Mouse (Mus musculus) intestine, postnatal 0 days (tissue): ENCODE measurements around the gene Trir. TPM values are rescaled to one million over a fixed set of nuclear protein-coding genes. Genes with fewer than 3 reads are reported as not detected.

Experiments
- ATAC-seq: fragments of 200-750 bp; cut with Nextera tagmentation; 2 replicates; pipeline ENCODE4 v1.8.0; 2017; ENCODE audit warnings: mild to moderate bottlenecking, moderate TSS enrichment, moderate library complexity
- H3K27ac ChIP-seq: fragments of 300-500 bp; sonication (generic); 2 replicates; pipeline ENCODE4 v1.5.1; 2014; ENCODE audit warnings: mild to moderate bottlenecking, low read depth, low read length, moderate library complexity
- H3K27me3 ChIP-seq: fragments of 300-500 bp; sonication (generic); replicated peaks from 2 replicates; pipeline ENCODE4 v1.6.1; 2014; ENCODE audit warnings: low read length, mixed read lengths; ENCODE audit not compliant: control insufficient read depth, insufficient read depth
- H3K36me3 ChIP-seq: fragments of 300-500 bp; sonication (generic); 2 replicates; pipeline ENCODE4 v1.6.1; 2014; ENCODE audit warnings: mild to moderate bottlenecking, moderate library complexity; ENCODE audit not compliant: control insufficient read depth, insufficient read depth
- H3K4me1 ChIP-seq: fragments of 300-500 bp; sonication (generic); replicated peaks from 2 replicates; pipeline ENCODE4 v1.6.1; 2014; ENCODE audit warnings: antibody characterized with exemption, low read length, mixed read lengths; ENCODE audit not compliant: control insufficient read depth, insufficient read depth
- H3K4me2 ChIP-seq: fragments of 300-500 bp; sonication (generic); replicated peaks from 2 replicates; pipeline ENCODE4 v1.6.1; 2014; ENCODE audit warnings: low read depth, mild to moderate bottlenecking, moderate library complexity
- H3K4me3 ChIP-seq: fragments of 300-500 bp; sonication (generic); 2 replicates; pipeline ENCODE4 v1.5.1; 2014; ENCODE audit warnings: low read depth, low read length
- H3K9ac ChIP-seq: fragments of 300-500 bp; sonication (generic); 2 replicates; pipeline ENCODE4 v1.6.1; 2014; ENCODE audit warnings: mild to moderate bottlenecking, low read depth, low read length
- H3K9me3 ChIP-seq: fragments of 300-500 bp; sonication (generic); 2 replicates; pipeline ENCODE4 v1.6.1; 2016; ENCODE audit warnings: mixed run types; ENCODE audit not compliant: control insufficient read depth
- CTCF ChIP-seq: sonication (generic); IDR thresholded peaks from 2 replicates; pipeline ENCODE4 v1.5.1; 2016; ENCODE audit warnings: low read depth, mild to moderate bottlenecking, control low read depth, antibody characterized with exemption, moderate library complexity
- WGBS: fragments of 180-500 bp; shearing (Covaris S2); extraction: QIAGEN DNeasy Blood & Tissue Kit; methylation state at CpG from one replicate; pipeline ENCODE4 v1.1.7; 2014; 5-methylcytosine and 5-hydroxymethylcytosine counted together
- polyA plus RNA-seq: library from polyadenylated mRNA; unstranded; fragments of >200 nt; fragmentation: Nextera tagmentation; extraction: Ambion mirVana; gene quantifications from 2 replicates; pipeline ENCODE4 v1.2.1, GENCODE M21; 2015

Trir gene
- 121 and 122 TPM in 2 replicates for polyA plus RNA-seq

DNA sequence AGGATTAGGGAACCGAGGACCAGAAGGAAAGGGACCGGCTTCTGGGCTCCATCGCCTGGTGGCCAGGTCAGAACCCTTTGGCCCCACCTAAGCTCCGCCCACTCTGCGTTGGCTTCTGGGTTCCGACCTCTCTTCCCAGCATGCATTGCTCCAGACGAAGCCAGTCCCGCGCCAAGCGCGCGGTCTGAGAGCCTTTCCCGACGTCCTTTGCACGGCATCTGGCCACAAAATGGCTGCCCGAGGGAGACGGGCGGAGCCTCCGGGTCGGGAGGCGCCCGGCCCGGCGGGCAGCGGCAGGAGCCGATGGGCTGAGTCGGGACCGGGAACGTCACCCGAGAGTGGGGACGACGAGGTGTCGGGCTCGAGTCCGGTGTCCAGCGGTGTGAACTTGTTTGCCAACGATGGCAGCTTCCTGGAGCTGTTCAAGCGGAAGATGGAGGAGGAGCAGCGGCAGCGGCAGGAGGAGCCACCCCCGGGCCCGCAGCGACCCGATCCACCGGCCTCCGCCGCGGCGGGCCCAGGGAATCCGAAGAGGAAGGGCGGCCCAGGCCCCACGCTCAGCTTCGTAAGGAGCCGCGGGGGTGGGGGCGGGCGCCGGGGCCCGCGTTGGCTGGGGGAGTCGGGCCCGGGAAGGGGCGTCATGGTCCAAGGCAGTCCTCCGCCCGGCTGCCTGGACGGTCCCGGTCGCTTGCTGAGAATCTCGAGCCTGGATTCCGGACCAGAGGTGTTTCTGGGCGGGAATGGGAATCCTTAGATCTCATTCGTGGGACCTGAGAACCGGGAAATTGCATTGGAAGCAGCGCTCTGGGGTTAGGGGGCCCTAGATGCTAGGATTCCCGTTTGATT lies at the start of gene Trir:
TSS of gene Trir (plus strand) at position 154 of the 846 bp plus-strand sequence.
- Histone ChIP-seq H3K4me3 (peak within 1 kb of the TSS; percentile 99), H3K4me2 (peak within 1 kb of the TSS; percentile 91), H3K9ac (peak within 1 kb of the TSS; percentile 96), H3K9me3 (no peaks in the 10 kb centered on the region), H3K36me3 (peaks cover 35% of the 10 kb centered on the region), H3K27me3 (no peaks in the 10 kb centered on the region), H3K4me1 (0 out of 2 replicates have a peak, but pooled peaks cover 5% of the 10 kb centered on the region), H3K27ac (peak within 1 kb of the TSS; percentile 93)
- WGBS = under 1% methylated on average over 72 of the region's 75 CpGs
- TF ChIP-seq CTCF = no peak
- peak; percentile 78 for ATAC-seq

GRCm38 (mm10) chr8:84977435-84978247 lies 49.0 kb upstream of the Trir start:
- peak; percentile 19; the same call in 1 of the 2 replicates for TF ChIP-seq CTCF
- Histone ChIP-seq H3K9me3 (no peaks in the 10 kb centered on the region), H3K27ac (peak overlapping the region; percentile 97), H3K27me3 (no peaks in the 10 kb centered on the region), H3K4me1 (peaks cover 30% of the 10 kb centered on the region), H3K4me3 (peak overlapping the region; percentile 80), H3K4me2 (peak overlapping the region; percentile 96), H3K36me3 (peaks cover 6% of the 10 kb centered on the region), H3K9ac (peak overlapping the region; percentile 87)
- ATAC-seq = no peak
- WGBS = under 1% methylated on average over 70 of the region's 70 CpGs

- under 1% methylated on average over 63 of the region's 63 CpGs for WGBS
- H3K4me2 ChIP-seq = peak within 1 kb of the TSS; percentile 96
- H3K9me3 ChIP-seq = no peaks in the 10 kb centered on the region
- H3K9ac ChIP-seq = peak within 1 kb of the TSS; percentile 87
- no peak for TF ChIP-seq CTCF
- no peaks in the 10 kb centered on the region for H3K27me3 ChIP-seq
- H3K27ac ChIP-seq = peak within 1 kb of the TSS; percentile 97
- H3K4me3 ChIP-seq = peak within 1 kb of the TSS; percentile 80
- peaks cover 30% of the 10 kb centered on the region for H3K4me1 ChIP-seq
- H3K36me3 ChIP-seq = no peaks in the 10 kb centered on the region
- ATAC-seq = peak; percentile 23
These were observed 48.2 kb upstream of the Trir start, which contains the start of gene Junb for GRCm38 (mm10) chr8:84978248-84978940. Junb (minus strand) TSS chr8:84978718.

GRCm38 (mm10) chr8:84979599-84980421 lies 46.8 kb upstream of the Trir start:
- Histone ChIP-seq H3K27me3 (no peaks in the 10 kb centered on the region), H3K9me3 (no peaks in the 10 kb centered on the region), H3K4me3 (peak overlapping the region; percentile 80), H3K4me1 (peaks cover 36% of the 10 kb centered on the region), H3K4me2 (peak overlapping the region; percentile 96), H3K9ac (peak overlapping the region; percentile 57), H3K27ac (peak overlapping the region; percentile 97), H3K36me3 (no peaks in the 10 kb centered on the region)
- WGBS = 1% methylated on average over 42 of the region's 42 CpGs
- TF ChIP-seq CTCF = no peak
- peak; percentile 74 for ATAC-seq

- Histone ChIP-seq H3K27me3 (no peaks in the 10 kb centered on the region), H3K9ac (peak overlapping the region; percentile 57; the same call in 1 of the 2 replicates), H3K4me3 (peak overlapping the region; percentile 80), H3K36me3 (no peaks in the 10 kb centered on the region), H3K4me2 (peak overlapping the region; percentile 96), H3K4me1 (peaks cover 37% of the 10 kb centered on the region), H3K27ac (peak overlapping the region; percentile 97), H3K9me3 (no peaks in the 10 kb centered on the region)
- WGBS = 14% methylated on average over 11 of the region's 11 CpGs
- TF ChIP-seq CTCF = no peak
- no peak for ATAC-seq
These were observed 45.8 kb upstream of the Trir start for GRCm38 (mm10) chr8:84980622-84981358.
